Mouse (Mus musculus): ENCODE results near the gene Stard7.
"Not testable (repeated sequence)": the region's sequence is repeated elsewhere in the genome, so short reads cannot be mapped to it uniquely, and the experiment has no call there.

The Stard7 gene

GRCm38 (mm10) chr2:127275551-127276320, 5.7 kb downstream of the Stard7 start:
- DNase-seq (ENCODE audit: low spot score in 2 of 2), result no peak

DNA sequence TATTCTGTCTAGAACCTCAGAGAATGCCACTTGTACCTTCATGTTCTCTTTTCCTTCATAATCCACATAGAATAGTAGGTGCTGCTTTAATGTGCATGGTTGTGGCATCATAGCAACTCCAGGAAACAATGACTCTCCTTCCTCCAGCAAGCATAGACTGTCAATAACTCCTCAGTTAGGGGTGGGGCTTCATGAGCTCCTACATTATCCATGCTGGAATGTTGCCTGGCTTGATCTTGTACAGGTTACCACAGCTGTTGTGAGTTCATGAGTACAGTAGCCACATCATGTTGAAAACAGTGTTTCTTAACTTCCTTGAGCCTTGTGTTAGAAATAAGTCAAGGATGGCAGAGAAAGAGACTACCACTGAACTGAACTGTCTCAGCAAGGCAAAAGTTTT, 8.1 kb downstream of the Stard7 start:
- DNase-seq (ENCODE audit: low spot score in 2 of 2), result no peak

DNA sequence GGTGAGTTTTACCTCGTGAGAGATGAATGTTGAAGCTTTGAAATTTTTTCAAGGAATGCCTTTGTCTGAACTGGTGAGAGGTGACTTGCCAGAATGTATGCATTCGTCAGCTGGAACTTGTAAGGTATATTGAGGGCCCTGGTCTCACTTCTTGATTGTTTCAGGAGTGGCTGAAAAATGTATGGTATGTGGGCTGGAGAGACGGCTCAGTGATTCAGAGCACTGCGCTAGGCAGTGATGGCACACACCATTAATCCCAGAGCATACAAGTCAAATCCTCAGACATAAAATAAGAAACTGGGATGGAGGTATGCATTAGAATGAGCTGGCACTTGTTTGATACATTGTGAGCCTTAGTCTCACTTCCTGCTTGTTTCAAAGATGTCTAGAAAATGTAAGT, 22.2 kb downstream of the Stard7 start:
- no peak for DNase-seq (ENCODE audit: low spot score in 2 of 2)

DNA sequence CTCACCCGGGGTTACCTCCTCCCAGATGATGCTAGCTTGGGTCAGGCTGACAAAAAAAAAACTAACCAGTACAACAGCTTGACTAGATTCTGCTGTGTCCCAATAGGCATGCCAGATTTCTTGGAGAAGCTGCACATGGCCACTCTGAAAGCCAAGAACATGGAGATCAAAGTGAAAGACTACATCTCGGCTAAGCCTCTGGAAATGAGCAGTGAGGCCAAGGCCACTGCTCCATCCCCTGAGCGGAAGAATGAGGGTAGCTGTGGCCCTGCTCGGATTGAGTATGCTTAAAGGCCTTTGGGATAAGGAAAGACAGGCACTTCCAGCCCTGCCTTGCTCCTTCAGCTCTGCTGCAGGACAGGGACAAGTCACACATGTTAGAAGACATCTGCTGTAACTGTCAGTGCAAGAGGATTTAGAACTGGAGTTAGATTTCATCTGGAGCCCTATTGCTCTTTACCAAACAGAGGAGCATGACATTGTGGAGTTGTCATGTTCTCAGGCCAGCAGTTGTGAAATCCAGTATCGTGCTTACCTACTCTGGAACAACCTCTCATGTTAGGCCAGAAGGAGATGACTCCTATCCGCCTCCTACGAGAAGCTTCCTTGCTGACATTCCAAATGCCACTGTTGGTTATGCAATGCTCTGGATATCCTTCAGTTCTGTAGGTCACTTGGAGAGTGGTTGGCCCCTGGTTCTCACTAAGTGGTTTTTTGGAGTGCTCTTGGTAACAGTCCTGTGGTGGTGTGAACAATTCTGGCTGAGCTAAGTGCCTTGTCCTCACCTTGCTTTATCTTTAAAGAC, 27.2 kb downstream of the Stard7 start:
- no peak for DNase-seq (ENCODE audit: low spot score in 2 of 2)

GRCm38 (mm10) chr2:127298056-127298455, 28.0 kb downstream of the Stard7 start:
- DNase-seq (ENCODE audit: low spot score in 2 of 2), result no peak

GRCm38 (mm10) chr2:127300701-127301100, 30.7 kb downstream of the Stard7 start:
- DNase-seq (ENCODE audit: low spot score in 2 of 2), result no peak

GRCm38 (mm10) chr2:127301883-127302282, 31.9 kb downstream of the Stard7 start:
- DNase-seq (ENCODE audit: low spot score in 2 of 2), result no peak

- not testable (repeated sequence) for DNase-seq (ENCODE audit: low spot score in 2 of 2)
Measured at GRCm38 (mm10) chr2:127304192-127304591, 34.2 kb downstream of the Stard7 start.

DNA sequence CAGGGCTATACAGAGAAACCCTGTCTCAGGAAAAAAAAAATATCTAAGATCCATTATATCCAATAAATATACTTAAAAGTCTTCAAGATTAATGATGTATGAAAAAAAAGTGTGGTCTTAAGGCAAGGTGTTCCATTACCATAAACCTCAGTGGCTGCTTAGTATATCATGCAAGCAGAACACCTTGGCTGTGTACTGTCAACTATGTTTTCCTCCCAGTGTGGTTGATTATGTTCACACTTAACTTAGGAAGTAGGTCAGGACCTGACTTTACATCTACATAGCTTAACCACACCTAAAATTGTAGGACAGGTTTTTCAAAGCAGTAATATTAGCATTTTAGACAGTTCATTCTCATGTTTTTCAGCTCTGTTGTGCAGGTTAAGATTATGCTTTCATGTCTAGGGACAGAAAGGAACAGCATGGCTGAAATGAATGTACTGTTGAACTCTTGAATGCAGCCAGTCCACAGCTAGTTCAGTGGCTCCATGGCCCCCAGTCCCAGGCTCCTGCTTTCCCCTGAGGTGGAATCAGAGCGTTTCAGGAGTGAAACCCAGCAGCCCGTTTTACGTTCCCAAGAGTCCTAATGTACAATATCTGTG, 34.7 kb downstream of the Stard7 start:
- DNase-seq (ENCODE audit: low spot score in 2 of 2), result no peak

DNA sequence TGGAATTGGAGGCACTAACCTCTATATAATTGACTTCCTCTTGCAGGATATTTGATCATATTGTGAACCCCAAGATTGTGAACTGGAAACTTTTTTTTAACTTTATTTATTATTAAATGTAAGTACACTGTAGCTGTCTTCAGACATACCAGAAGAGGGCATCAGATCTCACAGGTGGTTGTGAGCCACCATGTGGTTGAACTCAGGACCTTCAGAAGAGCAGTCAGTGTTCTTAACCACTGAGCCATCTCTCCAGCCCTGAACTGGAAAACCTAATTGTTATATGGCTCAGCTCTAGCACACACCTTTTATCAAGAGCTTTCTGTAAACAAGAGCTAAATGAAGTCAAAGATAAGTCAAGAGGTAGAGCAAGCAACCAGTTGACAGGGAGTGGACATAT, 36.1 kb downstream of the Stard7 start:
- DNase-seq (ENCODE audit: low spot score in 2 of 2), result no peak

DNA sequence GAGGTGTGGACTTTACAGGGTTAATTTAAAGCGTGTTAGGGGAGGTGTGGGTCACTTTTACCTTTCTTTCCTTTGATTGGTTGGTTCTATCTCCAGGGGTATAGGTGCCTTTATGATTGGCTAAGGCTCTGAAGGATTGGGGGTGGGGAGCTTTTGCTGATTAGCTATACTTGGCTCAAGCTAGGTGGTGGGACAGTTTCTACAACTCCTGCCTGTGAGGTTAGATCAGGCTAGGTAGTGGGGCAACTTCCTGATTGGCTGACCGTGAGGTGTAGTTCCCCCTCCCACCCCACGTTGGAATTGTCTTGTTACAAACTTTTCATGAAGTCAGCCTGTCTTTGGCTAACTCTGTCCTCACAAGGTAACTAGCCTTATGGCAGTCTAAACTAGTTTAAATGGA, 37.2 kb downstream of the Stard7 start:
- DNase-seq (ENCODE audit: low spot score in 2 of 2), result no peak

- DNase-seq (ENCODE audit: low spot score in 2 of 2), result no peak
Measured at GRCm38 (mm10) chr2:127308660-127309059, 38.6 kb downstream of the Stard7 start.

DNA sequence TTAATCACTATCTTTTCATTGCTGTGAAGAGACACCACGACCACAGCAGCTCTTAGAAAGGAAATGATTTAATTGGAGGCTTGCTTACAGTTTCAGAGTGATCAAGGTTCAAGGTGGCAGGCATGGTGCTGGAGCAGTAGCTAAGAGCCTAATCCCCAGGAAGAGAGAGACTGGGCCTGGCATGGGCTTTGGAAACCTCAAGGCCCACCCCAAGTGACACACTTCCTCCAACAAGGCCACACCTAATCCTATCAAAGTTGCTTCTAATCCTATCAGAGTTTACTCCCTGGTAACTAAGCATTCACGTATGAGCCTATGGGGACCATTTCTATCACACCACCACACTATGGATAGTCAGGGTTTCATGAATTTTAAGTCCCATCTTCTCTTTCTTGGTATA, 40.2 kb downstream of the Stard7 start:
- no peak for DNase-seq (ENCODE audit: low spot score in 2 of 2)

- no peak for DNase-seq (ENCODE audit: low spot score in 2 of 2)
Measured at GRCm38 (mm10) chr2:127310685-127311084, 40.7 kb downstream of the Stard7 start.

GRCm38 (mm10) chr2:127311193-127311592, 41.2 kb downstream of the Stard7 start:
- no peak for DNase-seq (ENCODE audit: low spot score in 2 of 2)

- no peak for DNase-seq (ENCODE audit: low spot score in 2 of 2)
Measured at GRCm38 (mm10) chr2:127312801-127313200, 42.8 kb downstream of the Stard7 start.

GRCm38 (mm10) chr2:127313878-127314277, 43.9 kb downstream of the Stard7 start:
- DNase-seq (ENCODE audit: low spot score in 2 of 2), result peak in 1 of 2 experiments; percentile 59

DNA sequence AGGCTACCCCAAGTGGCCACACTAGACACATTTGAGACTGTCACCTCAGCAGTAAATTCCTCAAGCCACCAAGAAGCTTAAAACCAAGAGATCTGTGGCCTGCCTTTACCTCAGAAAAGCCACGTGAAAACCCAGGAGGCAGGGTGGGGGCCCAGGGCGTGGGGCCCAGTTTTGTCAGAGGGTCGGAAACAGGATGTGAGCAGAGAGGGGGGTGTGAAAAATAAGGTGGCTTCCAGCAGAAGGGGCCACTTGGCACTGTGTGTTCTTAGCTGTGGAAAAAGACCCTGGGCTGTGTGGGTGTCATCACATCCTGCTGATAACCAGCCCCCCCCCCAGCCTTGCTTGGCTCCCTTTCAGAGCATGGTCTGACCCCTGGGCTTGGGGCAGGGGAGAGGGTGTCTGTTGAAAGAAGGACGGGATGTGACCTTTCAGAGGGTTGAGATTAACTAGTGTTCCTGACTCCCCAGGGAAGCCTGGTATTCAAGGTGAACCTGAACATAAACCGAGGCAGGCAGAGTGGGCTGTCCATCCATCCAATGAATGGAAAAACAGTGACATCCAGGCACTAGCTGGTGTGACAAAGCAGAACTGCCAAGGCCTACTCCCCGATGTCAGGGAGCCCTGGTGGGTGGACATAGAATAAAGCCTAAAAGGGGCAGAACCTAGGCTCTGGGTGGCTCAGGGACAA, 44.6 kb downstream of the Stard7 start:
- DNase-seq (ENCODE audit: low spot score in 2 of 2), result peak; percentile 57 to 77

DNA sequence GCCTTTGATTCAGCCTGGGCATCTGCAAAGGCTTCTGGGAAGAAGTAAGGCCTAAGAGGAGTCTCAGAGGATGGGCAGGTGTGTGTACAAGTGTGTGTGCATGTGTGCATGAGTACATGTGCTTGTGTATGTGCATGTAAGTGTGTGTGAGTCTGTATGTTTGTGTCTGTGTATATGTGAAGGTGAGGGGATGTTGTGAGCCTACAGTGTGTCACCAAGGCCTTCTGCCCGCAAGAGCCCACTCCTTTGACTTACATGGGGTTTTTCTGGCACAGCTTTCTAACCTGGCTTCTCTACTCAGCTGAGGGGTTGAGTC, 45.1 kb downstream of the Stard7 start:
- DNase-seq (ENCODE audit: low spot score in 2 of 2), result no peak

DNA sequence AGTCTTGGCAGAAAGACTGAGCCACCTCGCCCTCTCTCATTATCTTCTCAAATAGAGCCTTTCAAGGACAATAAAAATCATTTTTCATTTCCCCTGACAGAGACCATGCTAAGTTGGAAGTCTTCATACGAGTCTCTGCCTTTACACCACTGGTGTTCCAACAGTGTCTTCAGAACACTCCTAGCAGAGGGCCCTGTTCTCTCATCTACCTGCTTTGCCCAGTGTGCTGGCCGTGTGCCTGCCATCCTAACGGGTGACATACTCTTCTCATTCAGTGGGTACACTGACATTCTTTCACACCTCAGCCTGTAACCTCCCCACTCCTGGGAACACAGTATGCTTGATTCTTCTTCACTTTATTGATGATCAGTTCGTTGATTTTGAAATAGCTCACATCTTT, 46.4 kb downstream of the Stard7 start:
- no peak for DNase-seq (ENCODE audit: low spot score in 2 of 2)

DNA sequence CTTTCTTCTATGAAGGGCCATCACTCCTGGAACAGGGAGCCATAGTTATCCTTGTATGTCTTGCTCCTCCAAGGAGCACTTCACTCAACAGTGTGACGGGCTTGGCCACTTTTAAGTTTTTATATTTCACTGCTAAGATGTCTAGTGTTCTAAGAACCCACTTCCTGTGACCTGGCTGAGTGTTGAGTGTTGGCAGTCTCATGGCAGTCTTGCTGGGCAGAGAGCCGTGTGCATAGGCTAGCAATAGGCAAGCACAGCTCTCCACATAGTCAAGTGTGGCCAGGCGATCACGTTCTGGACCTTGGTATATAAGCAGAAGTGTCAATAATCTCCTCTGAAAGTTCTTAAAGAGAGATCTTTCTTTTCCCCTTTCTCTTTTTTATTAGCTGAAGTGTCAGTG, 48.1 kb downstream of the Stard7 start:
- no peak for DNase-seq (ENCODE audit: low spot score in 2 of 2)

GRCm38 (mm10) chr2:127319071-127319470, 49.1 kb downstream of the Stard7 start:
- DNase-seq (ENCODE audit: low spot score in 2 of 2), result no peak

Measured in spleen, postnatal 4 days (tissue).